Mouse (Mus musculus): ENCODE measurements around the gene Olfr357. TPM values are rescaled to one million over a fixed set of nuclear protein-coding genes. Genes with fewer than 3 reads are reported as not detected.

Olfr357 gene
- not detected for total RNA-seq (2021)
- long read RNA-seq, experiment 1, result 0 reads
- long read RNA-seq, experiment 2, result 0 reads

- no peak for DNase-seq (ENCODE audit: low spot score in 2 of 2)
These were observed at the start of gene Olfr357 for GRCm38 (mm10) chr2:36993527-36993926. TSS of gene Olfr357 (plus strand) at chr2:36993827.

DNA sequence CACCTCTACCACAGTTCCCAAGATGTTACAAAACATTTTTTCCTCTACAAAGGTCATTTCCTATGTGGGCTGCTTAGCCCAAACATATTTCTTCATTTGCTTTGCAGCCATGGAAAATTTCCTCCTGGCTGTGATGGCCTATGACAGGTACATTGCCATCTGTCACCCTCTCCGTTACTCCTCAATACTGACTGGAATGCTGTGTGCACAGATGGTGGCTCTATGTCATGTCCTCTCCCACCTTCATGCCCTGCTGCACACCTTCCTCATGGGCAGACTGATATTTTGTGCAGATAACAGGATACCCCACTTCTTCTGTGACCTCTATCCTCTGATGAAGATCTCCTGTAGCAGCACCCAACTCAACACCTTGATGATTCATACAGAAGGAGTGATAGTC is 3.4 kb downstream of the Olfr357 start:
- no peak for DNase-seq (ENCODE audit: low spot score in 2 of 2)

GRCm38 (mm10) chr2:37009235-37009634 is 15.6 kb downstream of the Olfr357 start, which contains the start of gene Olfr358:
TSS of gene Olfr358 (minus strand) at chr2:37009335.
- no peak for DNase-seq (ENCODE audit: low spot score in 2 of 2)

Other genes with a start within 250 kb of the Olfr357 start
- not detected for gene Olfr348, start 209.6 kb upstream of the Olfr357 start, total RNA-seq (2021)
- gene Olfr50, start 203.3 kb upstream of the Olfr357 start, total RNA-seq (2021), result not detected
- gene Olfr3, start 176.8 kb upstream of the Olfr357 start, total RNA-seq (2021), result not detected
- gene Olfr350, start 147.5 kb upstream of the Olfr357 start, total RNA-seq (2021), result not detected
- not detected for gene Olfr351, start 131.2 kb upstream of the Olfr357 start, total RNA-seq (2021)
- gene Olfr352, start 125.4 kb upstream of the Olfr357 start, total RNA-seq (2021), result not detected
- gene Olfr353, start 100.9 kb upstream of the Olfr357 start, total RNA-seq (2021), result not detected
- not detected for gene Olfr354, start 88.1 kb upstream of the Olfr357 start, total RNA-seq (2021)
- gene Olfr355, start 64.9 kb upstream of the Olfr357 start, total RNA-seq (2021), result not detected
- not detected for gene Olfr356, start 56.7 kb upstream of the Olfr357 start, total RNA-seq (2021)
- gene Olfr358, start 15.5 kb downstream of the Olfr357 start, total RNA-seq (2021), result not detected
- not detected for gene Olfr360, start 71.9 kb downstream of the Olfr357 start, total RNA-seq (2021)
- gene Olfr361, start 95.5 kb downstream of the Olfr357 start, total RNA-seq (2021), result not detected
- gene Olfr362, start 124.1 kb downstream of the Olfr357 start, total RNA-seq (2021), result not detected
- not detected for gene Olfr364-ps1, start 145.5 kb downstream of the Olfr357 start, total RNA-seq (2021)
- not detected for gene Olfr365, start 194.4 kb downstream of the Olfr357 start, total RNA-seq (2021)
- not detected for gene Olfr366, start 217.7 kb downstream of the Olfr357 start, total RNA-seq (2021)

All from gastrocnemius, postnatal 4 days (tissue).